Mouse (Mus musculus): ENCODE results near the gene Fam122a.

Gene Fam122a

GRCm38 (mm10) chr19:24490275-24490674 lies 13.1 kb upstream of the Fam122a start:
- DNase-seq (ENCODE audit: low spot score in 2 of 2): no peak

DNA sequence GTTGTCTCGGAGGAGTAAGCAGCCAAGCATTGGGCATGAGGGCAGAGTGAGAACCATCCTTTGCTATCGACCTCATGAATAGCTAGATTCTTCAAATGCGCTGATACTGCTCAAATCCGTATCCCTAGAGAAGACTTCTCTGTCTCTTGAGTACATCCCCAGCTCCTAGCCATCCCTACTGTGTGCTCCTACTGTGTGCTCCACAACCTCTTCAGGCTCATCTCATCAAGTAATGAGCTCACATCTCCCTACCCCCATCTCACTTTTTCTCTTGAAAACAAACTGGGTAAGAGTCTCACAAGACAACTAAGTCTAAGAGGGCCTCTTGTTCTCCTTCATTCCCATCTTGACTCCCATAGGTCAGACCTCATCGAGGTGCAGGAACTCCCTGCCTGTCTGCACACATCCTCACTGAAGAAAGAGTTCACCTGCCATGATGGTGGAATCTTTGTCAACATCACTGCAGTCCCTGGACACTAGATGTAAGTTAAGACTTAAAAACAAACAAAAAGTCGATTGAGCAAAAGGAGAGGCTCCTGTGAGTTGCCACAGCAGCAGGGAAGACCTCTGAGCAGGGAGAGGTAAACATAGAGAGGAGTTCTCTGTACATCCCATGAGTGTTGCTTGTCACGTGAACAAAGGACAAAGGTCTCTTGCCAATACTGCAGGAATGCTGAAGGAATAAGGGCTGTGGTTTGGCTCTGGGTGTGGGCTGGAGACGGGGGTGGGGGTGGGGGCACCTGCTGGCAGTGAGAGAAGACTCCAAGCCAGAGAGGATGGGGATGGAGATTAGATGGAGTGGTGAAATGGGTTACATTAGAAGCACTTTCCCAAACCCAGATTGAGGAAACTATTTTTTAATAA lies 9.5 kb upstream of the Fam122a start:
- DNase-seq (ENCODE audit: low spot score in 2 of 2): no peak

DNA sequence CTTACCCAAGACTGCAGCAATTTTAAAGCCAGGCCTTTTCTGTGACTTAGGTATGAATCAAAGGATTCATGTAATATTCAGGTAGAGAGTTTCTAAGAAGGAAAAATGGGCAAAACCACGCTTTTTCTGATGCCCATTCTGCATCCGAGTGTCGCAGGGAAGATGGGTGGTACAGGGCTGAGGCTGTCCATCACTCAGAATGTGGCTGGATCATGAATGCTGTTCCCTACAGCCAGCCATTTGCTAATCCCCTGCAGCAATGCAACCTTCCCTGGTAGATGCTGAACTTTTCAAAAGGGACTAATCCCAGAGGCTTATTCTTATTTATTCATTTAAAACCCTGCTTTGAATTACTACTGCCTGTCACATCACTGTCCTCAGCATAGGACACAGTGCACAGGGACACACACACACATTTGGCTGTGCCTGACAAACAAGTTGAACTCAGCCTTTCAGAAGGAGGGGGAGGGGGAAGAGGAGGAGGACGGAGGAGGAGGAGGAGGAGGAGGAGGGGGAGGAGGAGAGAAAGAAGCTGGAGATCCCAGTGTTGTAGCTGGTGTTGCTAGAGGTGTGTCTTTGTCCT lies 7.5 kb upstream of the Fam122a start:
- DNase-seq (ENCODE audit: low spot score in 2 of 2): no peak

- no peak for DNase-seq (ENCODE audit: low spot score in 2 of 2)
These were observed 3.8 kb upstream of the Fam122a start for GRCm38 (mm10) chr19:24480916-24481315.

GRCm38 (mm10) chr19:24476461-24476860 lies 695 bp downstream of the Fam122a start:
- DNase-seq (ENCODE audit: low spot score in 2 of 2): peak in 1 of 2 experiments; percentile 15

- DNase-seq (ENCODE audit: low spot score in 2 of 2): no peak
These were observed 1.9 kb downstream of the Fam122a start for GRCm38 (mm10) chr19:24475281-24475680.

DNA sequence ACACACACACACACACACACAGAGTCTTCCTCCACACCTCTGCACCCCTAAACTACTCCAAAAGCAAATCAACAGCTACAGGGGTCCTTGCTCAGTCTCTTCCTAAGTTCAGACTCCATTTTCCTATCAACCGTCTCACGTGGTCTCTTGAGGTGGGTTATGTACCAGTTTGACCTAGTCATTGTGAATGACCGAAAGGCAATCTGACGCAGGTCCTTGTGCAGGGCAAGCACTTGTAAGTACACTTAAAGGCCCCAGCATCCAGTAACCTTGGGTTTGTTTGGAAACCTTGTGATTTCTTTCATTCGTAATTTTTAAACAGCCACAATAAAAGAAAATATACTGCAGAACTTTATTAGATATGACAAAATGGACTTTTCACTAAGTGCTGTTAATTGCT lies 4.6 kb downstream of the Fam122a start:
- no peak for DNase-seq (ENCODE audit: low spot score in 2 of 2)

DNA sequence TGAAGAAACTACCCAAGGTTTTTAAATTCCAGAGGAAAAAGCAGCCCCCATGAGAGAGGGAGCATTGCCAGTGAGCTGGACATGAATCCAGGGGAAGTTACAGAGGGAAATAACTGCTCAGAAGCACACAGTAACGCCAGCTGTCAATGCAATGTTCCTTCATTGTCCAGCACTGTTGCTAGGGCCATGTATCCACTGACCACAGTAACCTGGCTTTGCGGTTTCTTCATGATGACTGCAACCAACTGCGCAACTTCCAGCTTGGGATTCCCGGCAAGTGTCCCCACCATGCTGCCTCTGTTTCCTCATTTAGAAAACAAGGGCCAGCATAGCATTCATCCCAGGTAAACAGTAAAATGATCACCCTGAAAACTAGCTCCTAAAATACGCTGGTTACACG lies 5.6 kb downstream of the Fam122a start:
- no peak for DNase-seq (ENCODE audit: low spot score in 2 of 2)

GRCm38 (mm10) chr19:24469216-24469615 lies 7.9 kb downstream of the Fam122a start:
- DNase-seq (ENCODE audit: low spot score in 2 of 2): no peak

DNA sequence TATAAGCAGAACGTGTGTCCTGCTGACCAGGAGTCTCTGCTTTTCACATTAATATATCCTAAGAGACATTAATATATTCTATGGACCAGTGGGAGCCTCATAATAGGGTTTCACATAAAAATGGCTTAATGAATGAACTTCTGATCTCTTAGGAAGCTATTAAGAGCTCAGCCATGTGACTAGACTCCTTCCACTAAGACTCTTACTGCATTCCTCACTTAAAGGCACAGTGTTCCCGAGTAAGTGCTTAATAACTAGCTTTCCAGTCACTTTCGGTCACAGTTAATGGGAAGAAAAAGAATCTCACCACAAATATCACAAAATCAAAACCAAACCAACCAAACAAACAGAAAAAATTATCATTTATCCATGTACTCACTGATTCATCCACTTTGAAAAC lies 8.5 kb downstream of the Fam122a start:
- no peak for DNase-seq (ENCODE audit: low spot score in 2 of 2)

DNA sequence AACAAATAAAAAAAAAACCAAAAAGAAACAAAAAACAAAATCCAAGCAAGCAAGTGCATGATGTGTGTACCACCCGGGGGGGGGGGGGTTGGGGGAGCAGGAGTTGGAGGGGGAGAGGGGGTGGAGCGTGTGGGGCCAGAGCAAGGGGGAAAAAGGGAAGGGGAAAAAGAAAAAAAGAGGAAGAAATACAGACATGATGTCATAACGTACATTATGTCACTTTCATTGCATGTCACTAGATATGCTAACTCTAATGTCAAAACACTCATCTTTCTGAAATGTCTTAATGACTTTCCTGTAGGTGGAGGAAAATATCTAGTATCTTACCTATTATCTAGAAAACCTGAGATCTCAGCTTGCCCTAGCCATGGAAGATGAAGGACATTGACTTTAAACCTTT lies 14.1 kb downstream of the Fam122a start:
- DNase-seq (ENCODE audit: low spot score in 2 of 2): no peak

- DNase-seq (ENCODE audit: low spot score in 2 of 2): no peak
These were observed 20.4 kb downstream of the Fam122a start for GRCm38 (mm10) chr19:24456591-24457231.

DNA sequence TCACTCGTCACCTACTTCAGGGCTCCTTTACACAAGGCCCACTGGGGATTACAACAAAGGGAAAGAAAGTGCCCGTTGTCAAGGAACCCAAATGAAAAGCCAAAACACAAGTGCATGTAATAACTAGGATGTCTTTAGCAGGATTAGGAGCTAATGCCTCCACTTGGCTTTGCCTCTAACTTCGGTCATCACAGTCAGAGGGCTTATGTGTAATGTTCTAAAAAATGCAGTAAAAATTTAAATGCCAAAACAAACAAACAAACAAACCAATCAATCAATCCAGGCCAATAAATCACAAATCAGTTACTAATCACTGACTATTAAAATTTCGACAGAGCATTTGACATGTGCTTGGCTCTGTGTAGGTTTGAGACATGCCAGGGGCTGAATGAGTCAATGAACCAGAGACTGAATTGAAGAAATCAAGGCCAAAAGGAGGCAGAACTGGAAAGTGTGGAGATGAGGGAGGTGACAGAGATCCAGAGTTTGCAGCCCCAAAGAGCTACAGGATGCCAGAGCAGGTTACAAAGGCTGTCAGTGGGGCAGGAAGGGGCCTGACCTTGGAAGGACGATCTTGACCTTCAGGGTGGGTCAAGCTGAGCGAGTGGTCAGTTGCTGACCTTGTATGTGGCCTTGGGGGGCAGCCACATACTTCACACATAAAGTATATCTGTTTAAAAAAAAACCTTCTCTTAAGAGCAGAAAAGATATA lies 21.8 kb downstream of the Fam122a start:
- DNase-seq (ENCODE audit: low spot score in 2 of 2): no peak

GRCm38 (mm10) chr19:24454451-24454850 lies 22.7 kb downstream of the Fam122a start:
- no peak for DNase-seq (ENCODE audit: low spot score in 2 of 2)

DNA sequence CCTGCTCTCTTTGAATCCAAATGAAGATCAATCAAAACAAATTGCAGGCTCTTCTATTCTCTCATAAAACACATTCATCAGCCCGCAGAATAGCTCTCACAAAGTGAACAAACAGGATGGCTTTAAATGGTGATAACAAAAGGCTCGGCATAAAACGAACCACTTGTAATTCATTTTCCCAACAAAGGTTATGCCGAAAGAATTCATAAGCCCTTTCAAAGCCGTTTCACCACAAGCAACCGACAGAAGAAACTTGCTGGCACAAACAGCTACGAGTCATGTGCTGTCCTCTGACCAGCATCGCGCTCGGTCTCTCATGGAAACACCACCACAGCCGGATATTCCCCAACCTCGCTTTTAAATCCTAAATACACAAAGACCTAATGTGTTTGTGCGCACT lies 23.8 kb downstream of the Fam122a start:
- DNase-seq (ENCODE audit: low spot score in 2 of 2): peak in 1 of 2 experiments; percentile 11

- no peak for DNase-seq (ENCODE audit: low spot score in 2 of 2)
These were observed 24.7 kb downstream of the Fam122a start for GRCm38 (mm10) chr19:24452441-24452898.

GRCm38 (mm10) chr19:24451626-24452025 lies 25.5 kb downstream of the Fam122a start:
- no peak for DNase-seq (ENCODE audit: low spot score in 2 of 2)

GRCm38 (mm10) chr19:24450740-24451139 lies 26.4 kb downstream of the Fam122a start:
- DNase-seq (ENCODE audit: low spot score in 2 of 2): no peak

GRCm38 (mm10) chr19:24444322-24444721 lies 32.8 kb downstream of the Fam122a start:
- no peak for DNase-seq (ENCODE audit: low spot score in 2 of 2)

DNA sequence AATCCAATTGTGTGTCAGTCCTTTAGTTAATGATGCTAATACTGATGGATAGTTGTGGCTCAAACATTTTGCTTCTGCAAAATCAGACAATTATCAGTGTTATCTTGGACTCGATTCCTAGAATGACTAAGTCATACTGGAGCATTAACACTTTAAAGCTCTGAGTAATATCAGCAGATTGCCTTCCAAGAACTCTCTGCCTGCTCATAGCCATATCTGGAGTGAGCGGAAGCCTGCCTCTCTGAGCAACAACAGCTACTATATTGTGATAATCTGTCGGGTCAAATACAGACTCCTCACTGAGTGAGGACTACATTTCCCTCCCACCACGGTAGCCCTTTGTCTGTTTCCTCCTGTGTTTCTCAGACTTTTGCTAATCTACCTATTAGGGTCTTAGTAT lies 37.4 kb downstream of the Fam122a start:
- no peak for DNase-seq (ENCODE audit: low spot score in 2 of 2)

- no peak for DNase-seq (ENCODE audit: low spot score in 2 of 2)
These were observed 42.9 kb downstream of the Fam122a start for GRCm38 (mm10) chr19:24434291-24434690.

DNA sequence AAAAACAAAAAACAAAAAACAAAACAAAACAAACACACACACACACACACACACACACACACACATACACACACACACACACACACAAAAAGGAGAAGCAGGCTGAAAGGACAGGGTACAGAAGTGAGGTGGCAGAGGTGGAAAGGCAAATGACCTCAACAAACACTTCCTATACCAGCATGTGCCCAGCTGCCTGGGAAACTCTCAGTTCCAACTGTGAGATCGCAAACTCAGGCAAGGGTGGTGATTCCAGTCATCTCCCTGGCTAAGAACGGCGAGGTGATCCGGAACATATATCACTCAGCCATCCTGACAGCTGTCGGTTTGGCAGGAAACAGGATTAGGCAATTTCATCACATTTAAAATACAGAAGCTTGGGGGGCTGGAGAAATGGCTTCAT lies 44.7 kb downstream of the Fam122a start:
- no peak for DNase-seq (ENCODE audit: low spot score in 2 of 2)

Measured in frontal cortex, postnatal 10 days (tissue).